Mouse (Mus musculus): ENCODE data around the gene Wap.

Wap gene

GRCm38 (mm10) chr11:6597523-6597922, 40.9 kb downstream of the Wap start:
- DNase-seq (ENCODE audit: low spot score), result no peak

- DNase-seq (ENCODE audit: low spot score), result no peak
Measured at GRCm38 (mm10) chr11:6596616-6597015, 41.8 kb downstream of the Wap start.

GRCm38 (mm10) chr11:6596205-6596604, 42.2 kb downstream of the Wap start:
- no peak for DNase-seq (ENCODE audit: low spot score)

GRCm38 (mm10) chr11:6595339-6595738, 43.1 kb downstream of the Wap start:
- no peak for DNase-seq (ENCODE audit: low spot score)

- no peak for DNase-seq (ENCODE audit: low spot score)
Measured at GRCm38 (mm10) chr11:6594845-6595244, 43.6 kb downstream of the Wap start.

GRCm38 (mm10) chr11:6593406-6593805, 45.0 kb downstream of the Wap start:
- no peak for DNase-seq (ENCODE audit: low spot score)

GRCm38 (mm10) chr11:6590933-6591675, 47.3 kb downstream of the Wap start:
- no peak for DNase-seq (ENCODE audit: low spot score)

- no peak for DNase-seq (ENCODE audit: low spot score)
Measured at GRCm38 (mm10) chr11:6589838-6590237, 48.6 kb downstream of the Wap start.

- DNase-seq (ENCODE audit: low spot score), result no peak
Measured at GRCm38 (mm10) chr11:6588295-6588694, 50.1 kb downstream of the Wap start.

- DNase-seq (ENCODE audit: low spot score), result no peak
Measured at GRCm38 (mm10) chr11:6587249-6587940, 51.0 kb downstream of the Wap start.

- peak; percentile 13 for DNase-seq (ENCODE audit: low spot score)
Measured at GRCm38 (mm10) chr11:6586660-6587059, 51.8 kb downstream of the Wap start.

- DNase-seq (ENCODE audit: low spot score), result no peak
Measured at GRCm38 (mm10) chr11:6585748-6586147, 52.7 kb downstream of the Wap start.
